Mouse (Mus musculus) midbrain, embryonic 12.5 days (tissue): ENCODE results near the gene Clcn5. TPM values are rescaled to one million over a fixed set of nuclear protein-coding genes. Genes with fewer than 3 reads are reported as not detected.

Source experiments
- ATAC-seq: fragments of 200-750 bp; cut with Nextera tagmentation; 2 replicates; pipeline ENCODE4 v1.8.0; 2017; ENCODE audit warnings: low read depth, moderate TSS enrichment, moderate library complexity; ENCODE audit not compliant: low FRiP score
- H3K27ac ChIP-seq: fragments of 300-500 bp; sonication (generic); replicated peaks from 2 replicates; pipeline ENCODE4 v1.5.1; 2016; ENCODE audit warnings: mild to moderate bottlenecking
- H3K27me3 ChIP-seq: fragments of 300-500 bp; sonication (generic); 2 replicates; pipeline ENCODE4 v1.6.1; 2016; ENCODE audit warnings: mild to moderate bottlenecking
- H3K36me3 ChIP-seq: fragments of 300-500 bp; sonication (generic); 2 replicates; pipeline ENCODE4 v1.6.1; 2016
- H3K4me1 ChIP-seq: fragments of 300-500 bp; sonication (generic); 2 replicates; pipeline ENCODE4 v1.6.1; 2016
- H3K4me2 ChIP-seq: fragments of 300-500 bp; sonication (generic); replicated peaks from 2 replicates; pipeline ENCODE4 v1.6.1; 2016; ENCODE audit warnings: mild to moderate bottlenecking, moderate library complexity
- H3K4me3 ChIP-seq: fragments of 300-500 bp; sonication (generic); 2 replicates; pipeline ENCODE4 v1.5.1; 2016; ENCODE audit warnings: mild to moderate bottlenecking
- H3K9ac ChIP-seq: fragments of 300-500 bp; sonication (generic); replicated peaks from 2 replicates; pipeline ENCODE4 v1.6.1; 2016; ENCODE audit warnings: mild to moderate bottlenecking, moderate library complexity
- H3K9me3 ChIP-seq: fragments of 300-500 bp; sonication (generic); 2 replicates; pipeline ENCODE4 v1.6.1; 2016; ENCODE audit warnings: mild to moderate bottlenecking
- WGBS: fragments of 180-500 bp; shearing (Covaris S2); methylation state at CpG from one replicate; pipeline ENCODE4 v1.1.7; 2016; 5-methylcytosine and 5-hydroxymethylcytosine counted together
- polyA plus RNA-seq: library from polyadenylated mRNA; unstranded; fragments of >200 nt; fragmentation: Nextera tagmentation; extraction: Ambion mirVana; gene quantifications from 2 replicates; pipeline ENCODE4 v1.2.1, GENCODE M21; 2016

Clcn5 gene
- 11.7 and 12.6 TPM in 2 replicates for polyA plus RNA-seq

GRCm38 (mm10) chrX:7319089-7319721, at the start of gene Clcn5:
TSS of gene Clcn5 (minus strand) at chrX:7319358.
- Histone ChIP-seq H3K27me3 (no peaks in the 10 kb centered on the region), H3K9ac (peak within 1 kb of the TSS; percentile 62), H3K36me3 (no peaks in the 10 kb centered on the region), H3K4me1 (0 out of 2 replicates have a peak, but pooled peaks cover 2% of the 10 kb centered on the region), H3K4me2 (peak within 1 kb of the TSS; percentile 56), H3K4me3 (peak within 1 kb of the TSS; percentile 57), H3K27ac (peak within 1 kb of the TSS; percentile 82), H3K9me3 (no peaks in the 10 kb centered on the region)
- peak; percentile 97 for ATAC-seq
- WGBS: 16% methylated on average over 43 of the region's 43 CpGs

GRCm38 (mm10) chrX:7325455-7325854, 6.3 kb upstream of the Clcn5 start:
- Histone ChIP-seq H3K36me3 (no peaks in the 10 kb centered on the region), H3K9ac (no peak overlapping the region), H3K27me3 (no peaks in the 10 kb centered on the region), H3K4me2 (no peak overlapping the region), H3K9me3 (no peaks in the 10 kb centered on the region), H3K4me1 (no peaks in the 10 kb centered on the region), H3K4me3 (no peak overlapping the region), H3K27ac (no peak overlapping the region)
- 34% methylated on average over 2 of the region's 2 CpGs for WGBS
- ATAC-seq: no peak

GRCm38 (mm10) chrX:7322288-7322687, 3.1 kb upstream of the Clcn5 start:
- H3K36me3 ChIP-seq: no peaks in the 10 kb centered on the region
- no peaks in the 10 kb centered on the region for H3K9me3 ChIP-seq
- H3K4me3 ChIP-seq: no peak overlapping the region
- no peak overlapping the region for H3K9ac ChIP-seq
- H3K27ac ChIP-seq: no peak overlapping the region
- no peaks in the 10 kb centered on the region for H3K27me3 ChIP-seq
- ATAC-seq: no peak
- H3K4me1 ChIP-seq: 0 out of 2 replicates have a peak, but pooled peaks cover 2% of the 10 kb centered on the region
- no peak overlapping the region for H3K4me2 ChIP-seq
- WGBS: 5% methylated on average over 7 of the region's 7 CpGs

- Histone ChIP-seq H3K27me3 (no peaks in the 10 kb centered on the region), H3K27ac (no peak overlapping the region), H3K4me3 (no peak overlapping the region), H3K9me3 (no peaks in the 10 kb centered on the region), H3K36me3 (no peaks in the 10 kb centered on the region), H3K4me1 (0 out of 2 replicates have a peak, but pooled peaks cover 2% of the 10 kb centered on the region), H3K4me2 (no peak overlapping the region), H3K9ac (no peak overlapping the region)
- no peak for ATAC-seq
- 74% methylated on average over 2 of the region's 2 CpGs for WGBS
Observed at GRCm38 (mm10) chrX:7320571-7320970, 1.4 kb upstream of the Clcn5 start.

- WGBS: 19% methylated on average over 37 of the region's 37 CpGs
- ATAC-seq: peak; percentile 82
Observed at GRCm38 (mm10) chrX:7318551-7319025, 570 bp downstream of the Clcn5 start.

GRCm38 (mm10) chrX:7315115-7315514, 4.0 kb downstream of the Clcn5 start:
- no peak overlapping the region for H3K9ac ChIP-seq
- H3K4me1 ChIP-seq: 0 out of 2 replicates have a peak, but pooled peaks cover 2% of the 10 kb centered on the region
- no peak for ATAC-seq
- no peak overlapping the region for H3K27ac ChIP-seq
- H3K9me3 ChIP-seq: no peaks in the 10 kb centered on the region
- WGBS: 54% methylated on average over 10 of the region's 10 CpGs
- no peaks in the 10 kb centered on the region for H3K27me3 ChIP-seq
- H3K4me2 ChIP-seq: no peak overlapping the region
- no peaks in the 10 kb centered on the region for H3K36me3 ChIP-seq
- no peak overlapping the region for H3K4me3 ChIP-seq

More at GRCm38 (mm10) chrX:7318551-7319025, 570 bp downstream of the Clcn5 start:
- Histone ChIP-seq H3K27ac (peak overlapping the region; percentile 82), H3K4me3 (peak overlapping the region; percentile 57), H3K9me3 (no peaks in the 10 kb centered on the region), H3K9ac (peak overlapping the region; percentile 62), H3K4me2 (peak overlapping the region; percentile 56), H3K4me1 (0 out of 2 replicates have a peak, but pooled peaks cover 2% of the 10 kb centered on the region), H3K27me3 (no peaks in the 10 kb centered on the region), H3K36me3 (no peaks in the 10 kb centered on the region)

GRCm38 (mm10) chrX:7314645-7315044, 4.5 kb downstream of the Clcn5 start:
- Histone ChIP-seq H3K9ac (no peak overlapping the region), H3K36me3 (no peaks in the 10 kb centered on the region), H3K4me3 (no peak overlapping the region), H3K27me3 (no peaks in the 10 kb centered on the region), H3K27ac (no peak overlapping the region), H3K4me1 (0 out of 2 replicates have a peak, but pooled peaks cover 2% of the 10 kb centered on the region), H3K9me3 (no peaks in the 10 kb centered on the region), H3K4me2 (no peak overlapping the region)
- no peak for ATAC-seq
- 65% methylated on average over 4 of the region's 4 CpGs for WGBS

GRCm38 (mm10) chrX:7308242-7308641, 10.9 kb downstream of the Clcn5 start:
- Histone ChIP-seq H3K36me3 (no peaks in the 10 kb centered on the region), H3K9me3 (no peaks in the 10 kb centered on the region), H3K9ac (no peak overlapping the region), H3K27ac (no peak overlapping the region), H3K4me3 (no peak overlapping the region), H3K4me2 (no peak overlapping the region), H3K4me1 (no peaks in the 10 kb centered on the region), H3K27me3 (no peaks in the 10 kb centered on the region)
- 85% methylated on average over 2 of the region's 2 CpGs for WGBS
- no peak for ATAC-seq

- no peak for ATAC-seq
- H3K9me3 ChIP-seq: no peaks in the 10 kb centered on the region
- no peaks in the 10 kb centered on the region for H3K27me3 ChIP-seq
- H3K36me3 ChIP-seq: no peaks in the 10 kb centered on the region
- WGBS: 57% methylated on average over 4 of the region's 5 CpGs
- no peak overlapping the region for H3K4me2 ChIP-seq
- H3K27ac ChIP-seq: no peak overlapping the region
- no peaks in the 10 kb centered on the region for H3K4me1 ChIP-seq
- H3K4me3 ChIP-seq: no peak overlapping the region
- H3K9ac ChIP-seq: no peak overlapping the region
Observed at GRCm38 (mm10) chrX:7306861-7307260, 12.3 kb downstream of the Clcn5 start.

- no peak overlapping the region for H3K4me3 ChIP-seq
- 86% methylated on average over 2 of the region's 2 CpGs for WGBS
Observed at GRCm38 (mm10) chrX:7292981-7293380, 26.2 kb downstream of the Clcn5 start.

GRCm38 (mm10) chrX:7292151-7292768, 26.9 kb downstream of the Clcn5 start:
- H3K9me3 ChIP-seq: no peaks in the 10 kb centered on the region
- no peaks in the 10 kb centered on the region for H3K36me3 ChIP-seq
- H3K4me2 ChIP-seq: no peak overlapping the region
- no peak for ATAC-seq
- H3K4me3 ChIP-seq: no peak overlapping the region
- no peaks in the 10 kb centered on the region for H3K27me3 ChIP-seq
- 73% methylated on average over 8 of the region's 8 CpGs for WGBS
- H3K27ac ChIP-seq: no peak overlapping the region
- no peak overlapping the region for H3K9ac ChIP-seq
- H3K4me1 ChIP-seq: no peaks in the 10 kb centered on the region

More at GRCm38 (mm10) chrX:7292981-7293380, 26.2 kb downstream of the Clcn5 start:
- H3K27ac ChIP-seq: no peak overlapping the region
- no peak overlapping the region for H3K4me2 ChIP-seq
- no peaks in the 10 kb centered on the region for H3K36me3 ChIP-seq
- H3K9me3 ChIP-seq: no peaks in the 10 kb centered on the region
- ATAC-seq: no peak
- H3K9ac ChIP-seq: no peak overlapping the region
- no peaks in the 10 kb centered on the region for H3K27me3 ChIP-seq
- no peaks in the 10 kb centered on the region for H3K4me1 ChIP-seq

- Histone ChIP-seq H3K4me3 (no peak overlapping the region), H3K4me1 (no peaks in the 10 kb centered on the region), H3K27me3 (no peaks in the 10 kb centered on the region), H3K9me3 (no peaks in the 10 kb centered on the region), H3K36me3 (no peaks in the 10 kb centered on the region), H3K4me2 (no peak overlapping the region), H3K27ac (no peak overlapping the region), H3K9ac (no peak overlapping the region)
- WGBS: 19% methylated on average over 2 of the region's 2 CpGs
- no peak for ATAC-seq
Observed at GRCm38 (mm10) chrX:7288976-7289375, 30.2 kb downstream of the Clcn5 start.
